Mouse (Mus musculus): ENCODE results near the gene Neil1.

Neil1 gene

DNA sequence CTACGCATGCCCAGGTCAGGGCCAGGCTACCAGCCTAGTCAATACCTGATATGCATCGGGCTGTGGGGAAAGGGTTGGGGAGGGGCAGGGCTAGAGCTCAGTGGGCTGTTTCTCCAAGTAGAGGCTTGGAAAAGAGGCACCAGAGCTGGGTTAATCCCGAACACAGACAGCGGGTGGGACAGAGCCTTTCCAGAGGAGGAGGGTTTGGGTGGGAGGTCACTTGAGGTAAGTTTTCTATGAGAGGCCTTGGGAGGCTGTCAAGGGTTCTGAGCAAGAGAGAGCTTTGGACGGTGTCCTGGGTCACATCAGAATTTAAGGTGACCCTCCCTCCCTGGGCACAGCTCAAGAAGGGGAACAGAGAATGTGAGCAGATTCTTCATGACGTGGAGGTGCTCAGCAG, 9.6 kb downstream of the Neil1 start:
- no peak for DNase-seq

DNA sequence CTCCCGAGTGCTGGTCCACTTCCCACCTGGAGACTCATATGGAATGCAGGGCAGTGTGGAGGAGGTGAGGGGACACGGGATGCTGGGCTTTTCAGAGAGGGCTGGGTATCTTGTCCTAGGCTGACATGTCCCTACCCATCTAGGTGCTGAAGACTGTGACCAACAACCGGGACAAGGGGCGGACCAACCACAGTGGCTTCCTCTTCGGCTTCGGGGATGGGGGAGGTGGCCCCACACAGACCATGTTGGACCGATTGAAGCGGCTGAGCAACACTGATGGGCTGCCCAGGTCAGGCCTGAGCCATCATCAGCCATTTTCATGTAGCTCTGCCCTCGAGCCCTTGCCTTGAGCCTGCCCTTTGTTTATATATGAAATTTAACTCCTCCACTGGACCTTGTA, 10.3 kb downstream of the Neil1 start:
- no peak for DNase-seq

DNA sequence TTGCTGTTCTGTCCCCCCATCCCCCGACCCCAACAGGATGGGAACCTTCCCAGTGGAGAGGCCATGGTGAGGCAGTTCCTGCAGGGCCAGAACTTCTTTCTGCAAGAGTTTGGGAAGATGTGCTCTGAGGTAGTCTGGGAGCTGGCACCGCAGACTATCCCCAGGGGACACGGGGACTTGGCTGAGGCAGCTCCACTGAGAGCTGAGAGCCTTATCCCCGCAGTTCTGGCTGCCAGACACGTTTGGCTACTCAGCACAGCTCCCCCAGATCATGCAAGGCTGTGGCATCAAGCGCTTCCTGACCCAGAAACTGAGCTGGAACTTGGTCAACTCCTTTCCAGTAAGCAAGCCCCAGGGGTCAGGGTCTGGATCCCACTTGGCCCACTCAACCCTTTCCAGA, 10.9 kb downstream of the Neil1 start:
- DNase-seq, result no peak

DNA sequence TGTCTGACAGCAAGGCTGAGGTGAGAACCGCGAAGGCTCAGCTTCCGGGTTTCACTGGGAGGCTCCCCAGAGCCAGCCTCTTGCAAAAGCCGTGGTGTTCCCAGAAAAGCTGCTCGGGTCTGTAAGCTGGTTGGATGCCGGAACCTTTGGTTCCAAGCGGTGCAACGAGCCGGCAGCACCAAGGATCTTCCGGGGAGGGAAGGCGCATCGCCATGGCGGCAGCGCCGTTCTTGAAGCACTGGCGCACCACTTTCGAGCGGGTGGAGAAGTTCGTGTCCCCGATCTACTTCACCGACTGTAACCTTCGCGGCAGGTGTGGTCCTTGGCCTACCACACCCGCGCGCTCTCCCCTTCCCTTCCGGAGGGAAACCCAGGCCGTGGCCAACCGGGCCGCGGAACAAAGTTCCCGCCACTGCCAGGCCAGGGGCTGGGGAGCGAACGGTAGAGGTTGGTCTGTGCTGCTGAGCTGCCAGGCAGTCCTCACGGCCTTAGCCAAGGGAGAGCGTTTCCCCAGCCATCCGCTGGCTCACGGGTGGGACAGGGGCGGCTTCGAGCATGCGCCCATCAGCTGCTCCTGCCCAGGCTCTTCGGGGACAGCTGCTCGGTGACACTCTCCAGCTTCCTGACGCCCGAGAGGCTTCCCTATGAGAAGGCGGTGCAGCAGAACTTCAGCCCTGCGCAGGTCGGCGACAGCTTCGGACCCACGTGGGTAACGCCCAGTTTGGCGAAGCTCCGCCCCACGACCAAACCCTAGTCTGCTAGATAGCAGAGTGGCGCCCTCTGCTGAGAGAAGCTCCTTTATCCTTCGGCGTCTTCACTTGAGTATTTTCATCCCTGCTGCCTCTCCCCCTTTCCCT, 17.3 kb downstream of the Neil1 start, which contains the start of gene Man2c1:
Gene Man2c1, plus strand, starts transcription at position 114 of the 857 bp plus-strand sequence.
- peak; percentile 92 for DNase-seq

GRCm38 (mm10) chr9:57129641-57130040, 18.5 kb downstream of the Neil1 start:
- DNase-seq, result no peak

- DNase-seq, result no peak
Observed at GRCm38 (mm10) chr9:57117261-57117755, 30.8 kb downstream of the Neil1 start.

Measured in right cerebral cortex, postnatal 25 days (tissue).